ENCODE assay signal across 9 mouse cellular contexts in genomic region chr13:32018518-32019255, GRCm38 (mm10).
DNase-seq lines count a peak whose midpoint lies in the region; ATAC-seq lines count a peak whose summit lies in the region.
"Had no signal": no experiment of that assay in that cellular context is flagged by ENCODE, and none has a peak within 500 bp of the region (broad histone marks: within the 10 kb centered on the region; RNA-seq: fewer than 3 reads in every experiment).

No protein-coding gene starts in this region.

- no peaks in the 10 kb centered on the region for H3K9me3 ChIP-seq in hindbrain, embryonic 11.5 days (ENCODE audit: control insufficient read depth, low read length)
- no peaks in the 10 kb centered on the region for H3K9me3 ChIP-seq in hindbrain, embryonic 10.5 days
- H3K9me3 ChIP-seq in hindbrain, embryonic 14.5 days (ENCODE audit: control insufficient read depth, low read length): no peaks in the 10 kb centered on the region
- H3K9me3 ChIP-seq: embryonic facial prominence, embryonic 13.5 days had no signal

- no peak overlapping the region for H3K4me3 ChIP-seq in hindbrain, embryonic 11.5 days (ENCODE audit: low read depth, low read length)
- no peak overlapping the region for H3K4me3 ChIP-seq in hindbrain, embryonic 10.5 days
- no peak overlapping the region for H3K4me3 ChIP-seq in hindbrain, embryonic 14.5 days (replicated peaks; ENCODE audit: low read length)
- H3K4me3 ChIP-seq: embryonic facial prominence, embryonic 13.5 days had no signal

- H3K27me3 ChIP-seq in hindbrain, embryonic 11.5 days (ENCODE audit: control insufficient read depth, insufficient read depth, low read length): no peaks in the 10 kb centered on the region
- no peaks in the 10 kb centered on the region for H3K27me3 ChIP-seq in hindbrain, embryonic 10.5 days (ENCODE audit: insufficient read depth, poor library complexity, severe bottlenecking)
- no peaks in the 10 kb centered on the region for H3K27me3 ChIP-seq in hindbrain, embryonic 14.5 days (ENCODE audit: control insufficient read depth, insufficient read depth, low read length)
- H3K27me3 ChIP-seq: embryonic facial prominence, embryonic 13.5 days had no signal

- no peaks in the 10 kb centered on the region for H3K36me3 ChIP-seq in hindbrain, embryonic 11.5 days (ENCODE audit: control insufficient read depth, insufficient read depth, low read length)
- no peaks in the 10 kb centered on the region for H3K36me3 ChIP-seq in hindbrain, embryonic 10.5 days
- no peaks in the 10 kb centered on the region for H3K36me3 ChIP-seq in hindbrain, embryonic 14.5 days (replicated peaks; ENCODE audit: control insufficient read depth, insufficient read depth)
- H3K36me3 ChIP-seq: embryonic facial prominence, embryonic 13.5 days had no signal

- no peaks in the 10 kb centered on the region for H3K4me1 ChIP-seq in hindbrain, embryonic 11.5 days (replicated peaks; ENCODE audit: control insufficient read depth, insufficient read depth, low read length)
- H3K4me1 ChIP-seq in hindbrain, embryonic 10.5 days (replicated peaks): peaks cover 8% of the 10 kb centered on the region; the same call in 1 of the 2 replicates
- H3K4me1 ChIP-seq in hindbrain, embryonic 14.5 days (replicated peaks; ENCODE audit: control insufficient read depth, insufficient read depth, low read length): no peaks in the 10 kb centered on the region

- WGBS in hindbrain, embryonic 11.5 days: 68% methylated on average over 4 of the region's 4 CpGs
- WGBS in hindbrain, embryonic 10.5 days: 64% methylated on average over 4 of the region's 4 CpGs
- 48% methylated on average over 4 of the region's 4 CpGs for WGBS in hindbrain, embryonic 14.5 days

- no peak overlapping the region for H3K9ac ChIP-seq in hindbrain, embryonic 11.5 days (ENCODE audit: low read depth, low read length)
- H3K9ac ChIP-seq in hindbrain, embryonic 14.5 days: no peak overlapping the region
- H3K9ac ChIP-seq: embryonic facial prominence, embryonic 13.5 days had no signal

- DNase-seq in hindbrain, embryonic 11.5 days (ENCODE audit: low spot score): peak; percentile 18
- DNase-seq in hindbrain, embryonic 10.5 days (ENCODE audit: low spot score): no peak
- peak; percentile 12 for DNase-seq in cerebellum, adult 8-10 months
- DNase-seq in gastrocnemius, postnatal 10 days: peak; percentile 55
- peak; percentile 45 for DNase-seq in hindbrain, embryonic 14.5 days (ENCODE audit: low spot score)
- DNase-seq in layer of hippocampus, postnatal 36 days: peak; percentile 12 to 27
- no peak for DNase-seq in B cell, adult 2 months

- no peak overlapping the region for H3K27ac ChIP-seq in hindbrain, embryonic 11.5 days (ENCODE audit: low read depth, low read length)
- no peak overlapping the region for H3K27ac ChIP-seq in hindbrain, embryonic 10.5 days
- H3K27ac ChIP-seq in hindbrain, embryonic 14.5 days: no peak overlapping the region
- H3K27ac ChIP-seq: embryonic facial prominence, embryonic 13.5 days had no signal

- ATAC-seq in hindbrain, embryonic 11.5 days (ENCODE audit: low FRiP score): peak; percentile 59
- peak; percentile 82; the same call in 1 of the 2 replicates for ATAC-seq in hindbrain, embryonic 14.5 days (ENCODE audit: low FRiP score)
- peak; percentile 93 for ATAC-seq in megakaryocyte progenitor cell, adult 5-6 weeks (replicated peaks; ENCODE audit: poor library complexity)

- H3K4me2 ChIP-seq in hindbrain, embryonic 11.5 days (replicated peaks; ENCODE audit: low read depth, low read length): no peak overlapping the region
- H3K4me2 ChIP-seq in hindbrain, embryonic 14.5 days (replicated peaks): no peak overlapping the region
- H3K4me2 ChIP-seq: embryonic facial prominence, embryonic 13.5 days had no signal

Comparison
In these comparisons a context has a peak if more than half of its experiments do, and no peak if none do; other contexts are left out.
1. DNase-seq: peak in hindbrain, embryonic 11.5 days (single experiment), cerebellum, adult 8-10 months (single experiment), gastrocnemius, postnatal 10 days (single experiment), hindbrain, embryonic 14.5 days (single experiment) and layer of hippocampus, postnatal 36 days (2 of 2); none in hindbrain, embryonic 10.5 days (single experiment) and B cell, adult 2 months (0 of 2).
2. Peak in every context shown above with its lines, with median percentiles within 50 percentile points of each other: ATAC-seq.